Mouse (Mus musculus) A20 (cell line): Measurements from ENCODE around the gene Gm3893.
"Not testable (repeated sequence)": the region's sequence is repeated elsewhere in the genome, so short reads cannot be mapped to it uniquely, and the experiment has no call there.

Experiments used
- DNase-seq: peaks from one replicate; pipeline ENCODE4 v3.0.0-alpha.2; 2011; ENCODE audit warnings: low read depth, low spot score

Gene Gm3893

GRCm38 (mm10) chr4:42090907-42091306 is at the start of gene Gm3893:
Gm3893 (plus strand) TSS chr4:42091207.
- DNase-seq = not testable (repeated sequence)

DNA sequence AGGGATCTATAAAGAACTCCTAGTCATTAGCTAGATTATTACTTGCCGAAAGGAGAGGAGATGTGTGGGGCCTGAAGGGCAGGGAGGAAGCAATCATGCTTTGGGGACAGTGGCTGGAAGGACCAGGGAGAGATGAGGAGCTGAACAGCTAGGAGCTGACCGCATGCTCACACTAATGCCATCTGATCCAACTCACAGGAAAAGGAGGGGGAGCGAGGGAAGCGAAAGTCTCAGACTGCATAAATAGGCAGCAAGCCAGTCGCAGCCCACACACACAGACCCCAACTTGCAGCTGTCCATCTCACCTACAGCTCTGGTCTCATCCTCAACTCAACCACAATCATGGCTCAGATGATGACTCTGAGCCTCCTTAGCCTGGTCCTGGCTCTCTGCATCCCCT is 23.5 kb downstream of the Gm3893 start, which contains the start of gene Gm13304:
Gene Gm13304, plus strand, starts transcription at position 301 of the 400 bp plus-strand sequence.
- DNase-seq = not testable (repeated sequence)
